Mouse (Mus musculus) ovary, postnatal 14 days (tissue): ENCODE data around the gene Adck2.

Experiments used
- DNase-seq: peaks from one replicate; pipeline ENCODE4 v3.0.0; 2022; ENCODE audit warnings: low spot score

The Adck2 gene

GRCm38 (mm10) chr6:39573791-39574554 lies at the start of gene Adck2:
Adck2 (plus strand) TSS chr6:39573873.
- peak; percentile 47 for DNase-seq

- DNase-seq, result no peak
Observed at GRCm38 (mm10) chr6:39526797-39527196, 46.9 kb upstream of the Adck2 start.

GRCm38 (mm10) chr6:39527337-39527784 lies 46.3 kb upstream of the Adck2 start:
- DNase-seq, result no peak

DNA sequence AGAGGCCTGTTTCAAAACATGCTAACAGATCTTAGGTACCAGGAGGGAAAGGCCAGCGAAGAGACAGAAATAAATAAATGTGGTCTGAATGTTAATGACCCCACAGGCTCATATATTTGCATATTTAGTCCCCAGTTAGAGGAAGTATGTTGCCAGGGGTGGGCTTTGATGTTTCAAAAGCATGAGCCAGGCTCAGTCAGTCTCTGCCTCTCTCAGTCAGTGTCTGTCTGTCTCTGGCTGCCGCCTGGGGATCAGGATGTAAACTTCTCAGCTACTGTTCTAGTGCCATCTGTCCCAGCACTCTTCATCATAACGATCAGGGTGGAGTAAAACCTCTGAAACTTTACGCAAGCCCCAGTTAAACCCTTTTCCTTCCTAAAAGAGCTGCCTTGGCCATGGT lies 45.9 kb upstream of the Adck2 start:
- DNase-seq, result no peak

DNA sequence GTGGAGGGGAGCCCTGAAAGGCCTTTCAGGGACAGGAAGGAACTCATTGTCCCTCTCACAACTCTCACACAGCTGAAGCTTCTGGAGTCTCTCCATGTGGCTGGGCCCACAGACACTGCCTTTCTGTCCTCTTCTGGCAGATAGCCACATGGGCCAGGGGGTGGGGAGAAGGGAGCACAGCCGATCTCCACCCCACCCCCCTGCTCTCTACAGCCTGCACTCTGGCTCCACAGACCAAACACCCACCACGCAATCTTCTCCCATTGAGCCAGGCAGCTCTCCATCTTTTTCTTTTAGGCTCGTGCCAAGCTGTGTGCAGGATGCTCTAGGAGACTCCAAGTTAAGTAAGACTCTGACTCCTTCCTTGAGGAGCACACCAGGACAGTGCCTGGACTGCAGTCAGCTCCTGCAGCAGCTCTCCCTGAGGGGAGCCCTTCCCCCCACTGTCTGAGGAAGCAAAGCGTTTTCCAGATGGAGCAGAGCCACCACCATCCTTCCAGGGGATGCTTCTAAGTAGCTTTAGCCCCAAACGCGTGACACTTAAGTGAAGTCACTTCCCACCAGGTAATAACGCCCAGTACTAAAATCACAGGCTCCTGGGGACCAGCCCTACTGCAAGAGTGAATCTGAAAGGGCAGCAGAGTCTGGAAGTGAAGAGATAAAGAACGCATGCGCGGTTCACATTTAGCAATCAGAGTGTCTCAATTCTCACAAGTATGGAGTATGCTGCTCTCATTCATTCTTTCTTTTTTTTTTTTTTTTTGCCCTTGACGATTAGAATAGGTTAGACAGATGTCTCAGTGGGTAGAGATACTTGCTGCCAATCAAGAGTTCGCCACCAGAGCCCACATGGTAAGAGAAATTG lies 44.8 kb upstream of the Adck2 start:
- peak; percentile 36 for DNase-seq

GRCm38 (mm10) chr6:39534944-39535343 lies 38.7 kb upstream of the Adck2 start:
- DNase-seq, result no peak

GRCm38 (mm10) chr6:39536621-39537020 lies 37.1 kb upstream of the Adck2 start:
- DNase-seq, result no peak

DNA sequence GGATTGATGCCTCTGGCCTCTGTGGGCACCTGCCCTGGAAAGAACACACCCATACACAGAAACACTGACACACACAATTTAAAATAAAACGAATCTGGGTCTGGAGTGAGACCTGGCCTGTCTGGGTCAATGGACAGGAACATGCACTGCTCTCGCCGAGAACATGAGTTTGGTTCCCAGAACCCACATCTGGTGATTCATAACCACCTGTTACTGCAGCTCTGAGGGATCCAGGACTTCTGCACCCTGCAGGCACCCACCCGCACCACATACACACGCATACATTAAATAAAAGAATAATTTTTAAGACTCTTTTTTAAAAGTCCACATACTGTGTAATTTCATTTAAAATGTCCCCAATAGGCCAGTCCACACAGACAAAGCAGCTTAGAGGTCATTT lies 36.4 kb upstream of the Adck2 start:
- no peak for DNase-seq

- no peak for DNase-seq
Observed at GRCm38 (mm10) chr6:39538227-39538626, 35.4 kb upstream of the Adck2 start.

DNA sequence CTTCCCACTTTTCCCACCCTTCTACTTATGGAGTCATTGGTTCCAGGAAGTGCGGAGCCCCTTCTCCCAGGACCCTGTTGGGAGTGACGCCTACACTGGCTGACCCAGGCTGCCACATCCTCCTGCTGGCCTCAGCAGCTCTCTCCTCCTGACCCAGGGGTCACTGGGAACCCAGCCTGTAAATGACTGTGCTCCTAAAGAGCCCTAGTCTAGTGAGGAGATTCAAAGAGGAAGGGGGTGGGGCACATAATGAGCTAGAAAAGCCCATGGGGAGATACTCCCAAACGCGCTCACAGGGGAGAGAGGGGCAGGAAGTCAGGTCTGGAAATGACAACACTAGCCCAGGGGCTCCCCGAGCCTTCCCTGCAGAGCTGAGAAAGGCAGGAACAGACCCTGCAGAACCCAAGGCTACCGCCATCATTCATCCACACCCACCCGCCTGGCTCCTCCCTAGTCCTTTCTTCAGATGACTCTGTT lies 34.0 kb upstream of the Adck2 start:
- DNase-seq, result no peak

GRCm38 (mm10) chr6:39540563-39540962 lies 33.1 kb upstream of the Adck2 start:
- DNase-seq, result no peak

- DNase-seq, result peak; percentile 77
Observed at GRCm38 (mm10) chr6:39542631-39543597, 30.8 kb upstream of the Adck2 start.

- no peak for DNase-seq
Observed at GRCm38 (mm10) chr6:39543769-39544420, 29.8 kb upstream of the Adck2 start.

GRCm38 (mm10) chr6:39545474-39545873 lies 28.2 kb upstream of the Adck2 start:
- DNase-seq, result no peak

DNA sequence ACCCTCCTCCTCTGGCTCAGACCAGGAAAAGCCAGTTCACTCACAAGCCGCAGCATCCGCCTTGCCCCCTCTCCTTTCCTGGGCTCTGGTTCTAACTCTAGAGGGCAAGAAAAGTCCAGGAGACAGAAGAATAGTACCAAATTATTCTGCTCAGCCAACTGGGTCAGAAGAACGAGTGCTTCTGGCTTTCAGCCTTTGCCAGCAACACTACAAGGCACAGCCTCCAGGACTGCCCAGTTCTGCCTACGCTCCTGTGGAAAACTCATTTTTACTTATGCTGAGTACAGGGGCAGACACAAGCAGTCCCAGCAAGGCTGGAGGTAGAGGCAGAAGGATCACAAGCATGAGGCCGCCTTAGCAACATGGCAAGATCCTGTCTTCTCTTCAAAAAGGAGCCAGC lies 25.6 kb upstream of the Adck2 start:
- no peak for DNase-seq

DNA sequence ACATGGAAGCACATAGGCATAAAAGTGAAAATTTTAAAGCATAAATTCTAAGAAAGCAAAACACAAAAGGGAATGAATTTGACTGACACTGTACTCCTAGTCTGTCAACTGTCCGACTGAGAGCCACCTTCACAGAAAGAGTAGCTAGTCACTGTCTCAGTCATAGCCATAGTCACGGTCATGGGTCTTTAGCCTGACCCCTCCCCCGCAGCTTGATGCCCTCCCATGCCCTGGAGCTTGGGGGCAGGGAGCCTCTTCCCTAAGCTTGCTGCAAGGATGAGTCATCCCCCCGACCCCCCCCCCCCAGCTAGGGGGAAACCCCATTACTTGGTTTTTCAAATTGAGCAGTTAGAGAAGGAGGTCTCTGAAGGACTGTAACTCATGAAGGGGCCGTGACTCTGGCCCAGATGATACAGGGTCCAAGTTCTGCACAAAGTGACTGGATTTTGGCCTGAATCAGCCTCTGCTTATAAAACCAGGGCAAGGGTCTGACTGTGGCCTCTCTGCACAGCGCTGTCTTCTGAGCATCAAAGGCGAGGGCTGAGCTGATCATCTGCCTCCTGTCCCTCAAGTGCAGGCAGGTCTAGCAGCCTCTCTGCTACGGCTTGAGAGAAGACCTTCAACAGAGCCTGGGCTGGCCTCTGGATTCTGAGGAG lies 21.6 kb upstream of the Adck2 start:
- DNase-seq, result no peak

- DNase-seq, result no peak
Observed at GRCm38 (mm10) chr6:39554888-39555647, 18.6 kb upstream of the Adck2 start.

- DNase-seq, result no peak
Observed at GRCm38 (mm10) chr6:39555648-39555945, 18.1 kb upstream of the Adck2 start.

DNA sequence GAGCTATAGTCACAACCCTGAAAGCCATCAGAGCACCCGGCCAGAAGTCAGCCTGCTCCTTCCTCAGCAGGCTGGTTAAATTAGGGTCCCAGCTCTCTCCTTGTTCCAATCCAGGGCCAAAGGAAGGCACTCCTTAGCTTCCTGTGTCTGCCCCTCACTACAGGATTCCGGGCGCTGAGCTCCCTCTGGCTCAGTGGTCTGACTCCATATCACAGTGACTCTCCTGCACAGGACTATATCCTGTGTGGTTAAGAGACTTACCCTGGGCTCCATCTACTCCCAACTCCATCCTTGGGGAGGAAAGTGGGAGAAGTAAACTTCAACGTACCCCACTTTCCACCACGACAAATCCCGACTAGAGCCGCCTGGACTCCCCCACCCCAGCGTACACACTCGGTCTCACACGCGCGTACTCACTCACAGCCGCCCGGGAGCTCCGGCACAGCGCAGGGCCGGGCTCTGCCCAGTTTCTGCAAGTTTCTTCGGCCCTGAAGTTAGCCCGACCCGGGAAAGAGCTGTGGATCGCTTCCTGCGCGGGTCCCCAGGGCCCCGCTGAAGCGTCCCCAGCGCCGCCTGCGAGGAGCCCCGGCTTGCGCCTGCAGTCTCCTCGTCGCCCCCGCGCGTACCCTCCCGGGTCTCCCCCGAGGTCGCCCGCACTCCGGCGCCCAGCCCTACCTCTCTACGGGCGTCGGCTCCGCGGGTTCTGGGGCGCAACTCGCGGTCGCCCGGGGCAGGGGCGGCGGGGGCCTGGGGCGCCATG lies 16.6 kb upstream of the Adck2 start:
- peak; percentile 46 for DNase-seq
